In the genomic region with DNA sequence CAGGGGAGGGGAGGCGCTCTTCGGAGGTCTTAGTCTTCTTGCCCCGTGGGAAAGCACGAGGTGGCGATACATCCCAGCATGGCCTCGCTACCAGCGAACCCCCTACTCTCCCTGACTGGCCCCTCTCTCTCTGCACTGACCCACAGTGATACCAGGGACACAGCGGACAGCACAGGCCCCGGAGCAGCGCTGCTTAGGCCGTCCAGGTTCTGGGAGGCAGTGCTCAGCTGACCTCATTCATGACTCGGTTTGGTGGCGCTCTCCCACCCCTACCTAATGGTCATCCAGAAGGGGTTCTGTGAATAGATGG, we compare ENCODE assay signal across 7 mouse cellular contexts. TPM values are rescaled to one million over a fixed set of nuclear protein-coding genes. Genes with fewer than 3 reads are reported as not detected.
DNase-seq lines count a peak whose midpoint lies in the region; ATAC-seq and TF ChIP-seq lines count a peak whose summit lies in the region.

No protein-coding gene starts in this region.

- H3K4me2 ChIP-seq in lung, embryonic 14.5 days: peak overlapping the region; percentile 60
- peak overlapping the region; percentile 72 for H3K4me2 ChIP-seq in embryonic facial prominence, embryonic 13.5 days
- peak overlapping the region; percentile 71 for H3K4me2 ChIP-seq in hindbrain, embryonic 13.5 days
- H3K4me2 ChIP-seq in midbrain, embryonic 16.5 days (ENCODE audit: low read length): peak overlapping the region; percentile 65

- H3K9me3 ChIP-seq in lung, embryonic 14.5 days (ENCODE audit: low read depth, low read length): no peaks in the 10 kb centered on the region
- no peaks in the 10 kb centered on the region for H3K9me3 ChIP-seq in embryonic facial prominence, embryonic 13.5 days
- no peaks in the 10 kb centered on the region for H3K9me3 ChIP-seq in hindbrain, embryonic 13.5 days
- no peaks in the 10 kb centered on the region for H3K9me3 ChIP-seq in midbrain, embryonic 16.5 days (replicated peaks; ENCODE audit: control insufficient read depth, low read length, poor library complexity, severe bottlenecking)

- 54% methylated on average over 13 of the region's 13 CpGs for WGBS in lung, embryonic 14.5 days
- WGBS in embryonic facial prominence, embryonic 13.5 days: 51% methylated on average over 13 of the region's 13 CpGs
- WGBS in hindbrain, embryonic 13.5 days: 54% methylated on average over 13 of the region's 13 CpGs
- 61% methylated on average over 13 of the region's 13 CpGs for WGBS in midbrain, embryonic 16.5 days

- ATAC-seq in lung, embryonic 14.5 days (ENCODE audit: insufficient read depth): peak; percentile 58
- ATAC-seq in embryonic facial prominence, embryonic 13.5 days (ENCODE audit: insufficient number of reproducible peaks, insufficient read depth, low FRiP score, low TSS enrichment, low read depth): peak; percentile 23; the same call in 1 of the 2 replicates
- ATAC-seq in hindbrain, embryonic 13.5 days (ENCODE audit: low FRiP score): no peak; the same call in 1 of the 2 replicates
- peak; percentile 67 for ATAC-seq in midbrain, embryonic 16.5 days

- H3K36me3 ChIP-seq in lung, embryonic 14.5 days (ENCODE audit: insufficient read depth): no peaks in the 10 kb centered on the region
- no peaks in the 10 kb centered on the region for H3K36me3 ChIP-seq in embryonic facial prominence, embryonic 13.5 days
- no peaks in the 10 kb centered on the region for H3K36me3 ChIP-seq in hindbrain, embryonic 13.5 days
- no peaks in the 10 kb centered on the region for H3K36me3 ChIP-seq in midbrain, embryonic 16.5 days (ENCODE audit: control insufficient read depth, insufficient read depth, low read length)

- peak overlapping the region; percentile 36 for H3K9ac ChIP-seq in lung, embryonic 14.5 days
- H3K9ac ChIP-seq in embryonic facial prominence, embryonic 13.5 days: peak overlapping the region; percentile 72
- peak overlapping the region; percentile 75 for H3K9ac ChIP-seq in hindbrain, embryonic 13.5 days
- H3K9ac ChIP-seq in midbrain, embryonic 16.5 days (ENCODE audit: low read depth, low read length): peak overlapping the region; percentile 62

- H3K27ac ChIP-seq in lung, embryonic 14.5 days (ENCODE audit: low read depth): peak overlapping the region; percentile 68
- H3K27ac ChIP-seq in embryonic facial prominence, embryonic 13.5 days: peak overlapping the region; percentile 87
- peak overlapping the region; percentile 82 for H3K27ac ChIP-seq in hindbrain, embryonic 13.5 days
- peak overlapping the region; percentile 74 for H3K27ac ChIP-seq in midbrain, embryonic 16.5 days (ENCODE audit: low read length)

- intact Hi-C loops in left cerebral cortex, postnatal 36 days (cut with DNase I): loop anchor here (5.0 to 10.0 kb wide), 2 partner anchors 96 to 202 kb away; partner anchors contain the start of genes Larp1 and Zfp692

- H3K4me1 ChIP-seq in lung, embryonic 14.5 days (ENCODE audit: insufficient read depth): peaks cover 6% of the 10 kb centered on the region; the same call in 1 of the 2 replicates
- H3K4me1 ChIP-seq in embryonic facial prominence, embryonic 13.5 days: peaks cover 24% of the 10 kb centered on the region
- peaks cover 39% of the 10 kb centered on the region for H3K4me1 ChIP-seq in hindbrain, embryonic 13.5 days (replicated peaks)
- H3K4me1 ChIP-seq in midbrain, embryonic 16.5 days (ENCODE audit: control insufficient read depth, insufficient read depth, low read length): peaks cover 24% of the 10 kb centered on the region

- no peak for DNase-seq in lung, embryonic 14.5 days
- DNase-seq in lung, postnatal 4 days: no peak
- DNase-seq in layer of hippocampus, postnatal 25 days (ENCODE audit: extremely low spot score in 1 of 2, low spot score in 1 of 2): no peak
- DNase-seq in left cerebral cortex, postnatal 36 days (ENCODE audit: low spot score in 2 of 2): no peak

- 0 out of 2 replicates have a peak, but pooled peaks have one; percentile 11 for TF ChIP-seq CTCF in lung, embryonic 14.5 days (IDR thresholded peaks at IDR 0.05; ENCODE audit: low read depth)

- H3K27me3 ChIP-seq in lung, embryonic 14.5 days (ENCODE audit: insufficient read depth, low read length): peaks cover 7% of the 10 kb centered on the region
- peaks cover 8% of the 10 kb centered on the region for H3K27me3 ChIP-seq in embryonic facial prominence, embryonic 13.5 days
- H3K27me3 ChIP-seq in hindbrain, embryonic 13.5 days: peaks cover 10% of the 10 kb centered on the region
- H3K27me3 ChIP-seq in midbrain, embryonic 16.5 days (ENCODE audit: control insufficient read depth, insufficient read depth, low read depth, low read length): peaks cover 3% of the 10 kb centered on the region; the same call in 1 of the 2 replicates

- peak overlapping the region; percentile 90 for H3K4me3 ChIP-seq in lung, embryonic 14.5 days (ENCODE audit: low read depth, low read length)
- peak overlapping the region; percentile 96 for H3K4me3 ChIP-seq in embryonic facial prominence, embryonic 13.5 days
- peak overlapping the region; percentile 91 for H3K4me3 ChIP-seq in hindbrain, embryonic 13.5 days
- peak overlapping the region; percentile 81 for H3K4me3 ChIP-seq in midbrain, embryonic 16.5 days (ENCODE audit: low read depth, low read length)

RNA-seq across cellular contexts. Expression of gene Cnot8, which starts 0.7 kb away (rescaled TPM):
- polyA plus RNA-seq in lung, embryonic 14.5 days (2014; fragmentation: Nextera tagmentation; extraction: Ambion mirVana): 82.3 and 86.8 TPM in 2 replicates
- 100.0 and 104 TPM in 2 replicates for polyA plus RNA-seq in embryonic facial prominence, embryonic 13.5 days (2015; fragmentation: Nextera tagmentation; extraction: Ambion mirVana)
- 114 and 117 TPM in 2 replicates for polyA plus RNA-seq in hindbrain, embryonic 13.5 days (2015; fragmentation: Nextera tagmentation; extraction: Ambion mirVana)
- 105 and 113 TPM in 2 replicates for polyA plus RNA-seq in midbrain, embryonic 16.5 days (2015; fragmentation: Nextera tagmentation; extraction: Ambion mirVana)
- 10 to 100 TPM; 52.7 to 54.5 TPM for total RNA-seq in layer of hippocampus, postnatal 25 days (2021)
- total RNA-seq in left cerebral cortex, postnatal 36 days (2021): 10 to 100 TPM; 51.9 to 58.0 TPM

RNA-seq across cellular contexts. Expression of gene Gm12248, which starts 10.4 kb away (rescaled TPM):
- polyA plus RNA-seq in lung, embryonic 14.5 days (2014; fragmentation: Nextera tagmentation; extraction: Ambion mirVana): not detected in 2 replicates
- 0.29 TPM in 1 of 2 replicates, not detected in the other for polyA plus RNA-seq in embryonic facial prominence, embryonic 13.5 days (2015; fragmentation: Nextera tagmentation; extraction: Ambion mirVana)
- polyA plus RNA-seq in hindbrain, embryonic 13.5 days (2015; fragmentation: Nextera tagmentation; extraction: Ambion mirVana): 0.12 TPM in 1 of 2 replicates, not detected in the other
- polyA plus RNA-seq in midbrain, embryonic 16.5 days (2015; fragmentation: Nextera tagmentation; extraction: Ambion mirVana): 0.13 TPM in 1 of 2 replicates, not detected in the other
- total RNA-seq in layer of hippocampus, postnatal 25 days (2021): not detected
- total RNA-seq in left cerebral cortex, postnatal 36 days (2021): not detected
